Mouse (Mus musculus): ENCODE results near the gene Cdh13.
"Not testable (repeated sequence)": the region's sequence is repeated elsewhere in the genome, so short reads cannot be mapped to it uniquely, and the experiment has no call there.

DNA sequence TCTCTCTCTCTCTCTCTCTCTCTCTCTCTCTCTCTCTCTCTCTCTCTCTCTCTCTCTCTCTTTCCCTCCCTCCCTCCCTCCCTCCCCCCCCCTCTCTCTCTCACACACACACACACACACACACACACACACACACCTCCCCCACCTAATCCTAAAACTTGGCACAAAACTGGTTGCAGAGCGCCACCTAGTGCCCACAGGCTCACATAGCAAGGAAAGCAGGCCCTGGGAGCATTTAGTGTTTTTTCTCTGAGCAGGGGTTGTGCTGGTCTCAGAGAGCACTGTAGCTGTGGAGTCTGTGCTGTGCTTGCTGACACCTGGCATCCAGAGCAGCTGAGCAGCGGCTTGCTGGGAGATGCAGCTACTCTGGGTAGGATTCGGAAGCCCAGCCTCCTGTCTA lies 1014.2 kb downstream of the Cdh13 start:
- TF ChIP-seq POLR2A (IDR thresholded peaks at IDR 0.05; ENCODE audit: borderline replicate concordance, control insufficient read depth, low read depth, low read length) = not testable (repeated sequence)
- TF ChIP-seq CTCF (IDR thresholded peaks at IDR 0.05; ENCODE audit: control insufficient read depth, insufficient read depth, low read length) = peak; percentile 74

All from bone marrow, adult 2 months (tissue).